Mouse (Mus musculus) kidney, adult 2 months (tissue): ENCODE results near the gene Cyp1a2. TPM values are rescaled to one million over a fixed set of nuclear protein-coding genes. Genes with fewer than 3 reads are reported as not detected.

ENCODE experiments used
- DNase-seq: peaks from one replicate; pipeline ENCODE4 v3.0.0; 2021
- H3K27ac ChIP-seq: fragments of 200-500 bp; 2 replicates; pipeline ENCODE4 v1.5.1; 2012; ENCODE audit warnings: low read depth, low read length, control low read depth, inconsistent platforms; ENCODE audit not compliant: insufficient read depth
- H3K27me3 ChIP-seq: fragments of 200-500 bp; replicated peaks from 2 replicates; pipeline ENCODE4 v1.6.1; 2012; ENCODE audit warnings: mild to moderate bottlenecking, moderate library complexity, low read length, inconsistent platforms; ENCODE audit not compliant: control insufficient read depth, insufficient read depth
- H3K36me3 ChIP-seq: fragments of 200-500 bp; 2 replicates; pipeline ENCODE4 v1.6.1; 2012; ENCODE audit warnings: mild to moderate bottlenecking, moderate library complexity, low read length, inconsistent platforms; ENCODE audit not compliant: control insufficient read depth, insufficient read depth
- H3K4me1 ChIP-seq: fragments of 200-500 bp; 2 replicates; pipeline ENCODE4 v1.6.1; 2011; ENCODE audit warnings: low read length; ENCODE audit not compliant: control insufficient read depth, insufficient read depth
- H3K4me3 ChIP-seq: fragments of 200-500 bp; 2 replicates; pipeline ENCODE4 v1.5.1; 2011; ENCODE audit warnings: mild to moderate bottlenecking, low read depth, low read length, control low read depth; ENCODE audit not compliant: insufficient read depth
- CTCF ChIP-seq: fragments of 200-500 bp; conservative IDR thresholded peaks from 2 replicates; pipeline ENCODE4 v1.5.1; 2011; ENCODE audit warnings: low read depth, mild to moderate bottlenecking, control low read depth, low read length, moderate library complexity, mixed read lengths; ENCODE audit not compliant: insufficient read depth, insufficient read length
- POLR2A ChIP-seq: fragments of 200-500 bp; IDR thresholded peaks from one replicate; pipeline ENCODE4 v1.6.1; 2011; ENCODE audit warnings: low read depth, low read length, control low read depth
- WGBS: fragments of 180-500 bp; shearing (Covaris S2); methylation state at CpG from one replicate; pipeline ENCODE4 v1.1.7; 2018; 5-methylcytosine and 5-hydroxymethylcytosine counted together
- polyA plus RNA-seq: library from polyadenylated mRNA; depleted of rRNA; stranded (reverse); fragments of >200 nt; gene quantifications from 2 replicates; pipeline ENCODE4 v1.2.3, GENCODE M21; 2012

Cyp1a2 gene
- polyA plus RNA-seq, 1 experiment = not detected

- WGBS = 54% methylated on average over 4 of the region's 4 CpGs
- Histone ChIP-seq H3K4me1 (peaks cover 5% of the 10 kb centered on the region; the same call in 1 of the 2 replicates), H3K27me3 (no peaks in the 10 kb centered on the region), H3K4me3 (no peak overlapping the region), H3K27ac (no peak overlapping the region), H3K36me3 (no peaks in the 10 kb centered on the region)
- no peak for TF ChIP-seq CTCF
- no peak for DNase-seq
Observed at GRCm38 (mm10) chr9:57697380-57697779, 13.9 kb upstream of the Cyp1a2 start.

GRCm38 (mm10) chr9:57696380-57697285, 13.1 kb upstream of the Cyp1a2 start:
- 6% methylated on average over 42 of the region's 42 CpGs for WGBS
- H3K4me1 ChIP-seq = peaks cover 5% of the 10 kb centered on the region; the same call in 1 of the 2 replicates
- H3K27ac ChIP-seq = no peak overlapping the region
- H3K36me3 ChIP-seq = no peaks in the 10 kb centered on the region
- peak overlapping the region; percentile 24 for H3K4me3 ChIP-seq
- DNase-seq = peak; percentile 75
- no peaks in the 10 kb centered on the region for H3K27me3 ChIP-seq
- 0 out of 2 replicates have a peak, but pooled peaks have one; percentile 12 for TF ChIP-seq CTCF
- no peak for TF ChIP-seq POLR2A

- DNase-seq = peak; percentile 20
- H3K27me3 ChIP-seq = no peaks in the 10 kb centered on the region
- no peak for TF ChIP-seq POLR2A
- TF ChIP-seq CTCF = no peak
- no peaks in the 10 kb centered on the region for H3K36me3 ChIP-seq
- WGBS = 84% methylated on average over 2 of the region's 2 CpGs
- H3K27ac ChIP-seq = no peak overlapping the region
- peaks cover 5% of the 10 kb centered on the region; the same call in 1 of the 2 replicates for H3K4me1 ChIP-seq
- no peak overlapping the region for H3K4me3 ChIP-seq
Observed at GRCm38 (mm10) chr9:57694108-57694507, 10.6 kb upstream of the Cyp1a2 start.

GRCm38 (mm10) chr9:57688606-57689005, 5.1 kb upstream of the Cyp1a2 start:
- DNase-seq = no peak
- no peaks in the 10 kb centered on the region for H3K36me3 ChIP-seq
- H3K4me3 ChIP-seq = no peak overlapping the region
- no peaks in the 10 kb centered on the region; the same call in 1 of the 2 replicates for H3K4me1 ChIP-seq
- H3K27ac ChIP-seq = no peak overlapping the region
- no peaks in the 10 kb centered on the region for H3K27me3 ChIP-seq
- WGBS = 48% methylated on average over 2 of the region's 2 CpGs
- TF ChIP-seq CTCF (no peak), POLR2A (no peak)

GRCm38 (mm10) chr9:57688158-57688557, 4.7 kb upstream of the Cyp1a2 start:
- H3K27ac ChIP-seq = no peak overlapping the region
- H3K4me1 ChIP-seq = no peaks in the 10 kb centered on the region; the same call in 1 of the 2 replicates
- H3K36me3 ChIP-seq = no peaks in the 10 kb centered on the region
- peak; percentile 81 for DNase-seq
- 40% methylated on average over 2 of the region's 2 CpGs for WGBS
- peak; percentile 48 for TF ChIP-seq CTCF
- TF ChIP-seq POLR2A = no peak
- H3K27me3 ChIP-seq = no peaks in the 10 kb centered on the region
- H3K4me3 ChIP-seq = no peak overlapping the region

- DNase-seq = no peak
- no peaks in the 10 kb centered on the region for H3K36me3 ChIP-seq
- 79% methylated on average over 2 of the region's 2 CpGs for WGBS
Observed at GRCm38 (mm10) chr9:57687751-57688150, 4.2 kb upstream of the Cyp1a2 start, which contains the start of gene Cyp1a1. Cyp1a1 (plus strand) TSS chr9:57687928.

GRCm38 (mm10) chr9:57686011-57686410, 2.5 kb upstream of the Cyp1a2 start:
- WGBS = 81% methylated on average over 5 of the region's 5 CpGs
- H3K4me1 ChIP-seq = no peaks in the 10 kb centered on the region; the same call in 1 of the 2 replicates
- peak; percentile 33 for DNase-seq
- H3K36me3 ChIP-seq = no peaks in the 10 kb centered on the region
- no peaks in the 10 kb centered on the region for H3K27me3 ChIP-seq
- no peak overlapping the region for H3K27ac ChIP-seq
- TF ChIP-seq CTCF (no peak), POLR2A (no peak)
- no peak overlapping the region for H3K4me3 ChIP-seq

More at GRCm38 (mm10) chr9:57687751-57688150, 4.2 kb upstream of the Cyp1a2 start, which contains the start of gene Cyp1a1:
- H3K4me1 ChIP-seq = no peaks in the 10 kb centered on the region; the same call in 1 of the 2 replicates
- H3K27me3 ChIP-seq = no peaks in the 10 kb centered on the region
- H3K27ac ChIP-seq = no peak within 1 kb of the TSS
- H3K4me3 ChIP-seq = no peak within 1 kb of the TSS
- TF ChIP-seq CTCF = no peak
- TF ChIP-seq POLR2A = no peak
